In the genomic region with DNA sequence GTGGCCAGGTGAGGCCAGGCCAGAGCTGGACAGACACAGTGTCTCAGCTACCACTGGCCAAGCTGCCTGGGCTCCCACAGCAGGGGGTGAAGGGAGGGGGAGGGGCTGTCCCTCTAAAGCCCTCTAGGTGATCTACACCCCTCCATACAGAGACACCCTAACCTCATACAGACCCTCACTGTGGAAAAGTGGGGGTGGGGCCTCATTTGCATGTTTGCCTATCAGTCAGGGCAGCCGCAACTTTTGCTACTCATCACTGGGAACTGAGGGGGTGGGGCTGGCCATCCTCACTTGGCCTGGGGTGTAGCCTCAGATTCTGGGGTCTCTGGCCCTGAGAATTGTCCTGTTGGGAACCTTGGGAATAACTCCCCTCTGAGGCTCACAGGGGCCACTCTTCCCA, we compare ENCODE assay signal across 30 mouse cellular contexts. TPM values are rescaled to one million over a fixed set of nuclear protein-coding genes. Genes with fewer than 3 reads are reported as not detected.
DNase-seq lines count a peak whose midpoint lies in the region; ATAC-seq lines count a peak whose summit lies in the region.
"Had no signal": no experiment of that assay in that cellular context is flagged by ENCODE, and none has a peak within 500 bp of the region (broad histone marks: within the 10 kb centered on the region; RNA-seq: fewer than 3 reads in every experiment).

No protein-coding gene starts in this region.

- H3K9me3 ChIP-seq in heart, embryonic 11.5 days (replicated peaks; ENCODE audit: control insufficient read depth, low read length), result no peaks in the 10 kb centered on the region
- H3K9me3 ChIP-seq in neural tube, embryonic 13.5 days, result no peaks in the 10 kb centered on the region
- H3K9me3 ChIP-seq: embryonic facial prominence, embryonic 12.5 days; forebrain, embryonic 12.5 days; heart, embryonic 15.5 days; limb, embryonic 12.5 days; lung, embryonic 15.5 days had no signal

- H3K4me3 ChIP-seq in heart, embryonic 11.5 days (ENCODE audit: low read depth, low read length), result no peak overlapping the region
- H3K4me3 ChIP-seq in neural tube, embryonic 13.5 days, result no peak overlapping the region
- H3K4me3 ChIP-seq: embryonic facial prominence, embryonic 12.5 days; erythroblast, embryonic 14.5 days; forebrain, embryonic 12.5 days; heart, embryonic 15.5 days; limb, embryonic 12.5 days; lung, embryonic 15.5 days had no signal

- peak; percentile 91 for DNase-seq in heart, adult 11 months
- peak; percentile 27 for DNase-seq in left cerebral cortex, postnatal 4 days
- no peak for DNase-seq in left cerebral cortex, postnatal 36 days (ENCODE audit: low spot score in 2 of 2)
- no peak for DNase-seq in neural tube, embryonic 10.5 days (ENCODE audit: extremely low spot score, low spot score)
- no peak for DNase-seq in thymus, postnatal 36 days
- DNase-seq: cerebellum, adult 2 months; cerebellum, postnatal 36 days; forebrain, postnatal 0 days; kidney, adult 9 months; layer of hippocampus, postnatal 36 days had no signal

- no peak overlapping the region for H3K27ac ChIP-seq in heart, embryonic 11.5 days (ENCODE audit: low read depth, low read length)
- H3K27ac ChIP-seq in neural tube, embryonic 13.5 days (replicated peaks), result no peak overlapping the region
- H3K27ac ChIP-seq: embryonic facial prominence, embryonic 12.5 days; forebrain, embryonic 12.5 days; heart, embryonic 15.5 days; limb, embryonic 12.5 days; lung, embryonic 15.5 days had no signal

- H3K36me3 ChIP-seq in heart, embryonic 11.5 days (ENCODE audit: control insufficient read depth, insufficient read depth, low read length), result no peaks in the 10 kb centered on the region
- no peaks in the 10 kb centered on the region for H3K36me3 ChIP-seq in neural tube, embryonic 13.5 days
- H3K36me3 ChIP-seq: embryonic facial prominence, embryonic 12.5 days; forebrain, embryonic 12.5 days; heart, embryonic 15.5 days; limb, embryonic 12.5 days; lung, embryonic 15.5 days had no signal

- ATAC-seq in heart, embryonic 11.5 days (replicated peaks; ENCODE audit: insufficient number of reproducible peaks, low FRiP score, low TSS enrichment), result no peak
- ATAC-seq in neural tube, embryonic 13.5 days (ENCODE audit: low read depth), result no peak
- ATAC-seq: CD4-positive, CD25-positive, alpha-beta regulatory T cell, adult 4 months; hindbrain, embryonic 16.5 days had no signal

- no peak overlapping the region for H3K9ac ChIP-seq in heart, embryonic 11.5 days (ENCODE audit: low read depth, low read length)
- H3K9ac ChIP-seq in neural tube, embryonic 13.5 days, result 0 out of 2 replicates have a peak overlapping the region, but pooled peaks have one; percentile 43
- H3K9ac ChIP-seq: embryonic facial prominence, embryonic 12.5 days; forebrain, embryonic 12.5 days; forebrain, postnatal 0 days; heart, embryonic 15.5 days; limb, embryonic 12.5 days; lung, embryonic 15.5 days had no signal

- no peak overlapping the region for H3K4me2 ChIP-seq in heart, embryonic 11.5 days
- H3K4me2 ChIP-seq in neural tube, embryonic 13.5 days, result no peak overlapping the region
- H3K4me2 ChIP-seq: embryonic facial prominence, embryonic 12.5 days; forebrain, embryonic 12.5 days; heart, embryonic 15.5 days; limb, embryonic 12.5 days; liver, embryonic 11.5 days; lung, embryonic 15.5 days had no signal

- no peaks in the 10 kb centered on the region for H3K4me1 ChIP-seq in heart, embryonic 11.5 days (ENCODE audit: control insufficient read depth, insufficient read depth, low read length)
- H3K4me1 ChIP-seq in neural tube, embryonic 13.5 days (replicated peaks), result peaks cover 14% of the 10 kb centered on the region

- WGBS in heart, embryonic 11.5 days (ENCODE audit: insufficient replicate concordance), result 50% methylated on average over 1 of the region's 1 CpGs
- 23% methylated on average over 1 of the region's 1 CpGs for WGBS in neural tube, embryonic 13.5 days

- intact Hi-C loops in left cerebral cortex, postnatal 4 days (cut with DNase I), result loop anchor here (5.0 kb wide), 2 partner anchors 62 to 117 kb away; a partner anchor contains a TSS
- intact Hi-C loops in left cerebral cortex, postnatal 36 days (cut with DNase I), result loop anchor here (5.0 kb wide), 1 partner anchor 102 kb away; no protein-coding TSS in a partner anchor

- H3K27me3 ChIP-seq in heart, embryonic 11.5 days (ENCODE audit: control insufficient read depth, insufficient read depth, low read length), result peaks cover 11% of the 10 kb centered on the region
- H3K27me3 ChIP-seq in neural tube, embryonic 13.5 days, result peaks cover 46% of the 10 kb centered on the region

RNA-seq across cellular contexts. Expression of a gene that starts 11.6 kb away (rescaled TPM):
- 66.1 and 69.8 TPM in 2 replicates for polyA plus RNA-seq in heart, embryonic 11.5 days (2014; fragmentation: Nextera tagmentation; extraction: Ambion mirVana)
- 10 to 100 TPM; 51.9 to 53.7 TPM for total RNA-seq in left cerebral cortex, postnatal 4 days (2021)
- 10 to 100 TPM; 26.0 to 28.3 TPM for total RNA-seq in left cerebral cortex, postnatal 36 days (2021)
- 62.1 and 70.4 TPM in 2 replicates for polyA plus RNA-seq in neural tube, embryonic 13.5 days (2015; fragmentation: Nextera tagmentation; extraction: Ambion mirVana)

RNA-seq across cellular contexts. Expression of a gene that starts 38.4 kb away (rescaled TPM):
- 1,161 and 1,177 TPM in 2 replicates for polyA plus RNA-seq in heart, embryonic 11.5 days (2014; fragmentation: Nextera tagmentation; extraction: Ambion mirVana)
- 100 to 1,000 TPM; 282 to 286 TPM for total RNA-seq in left cerebral cortex, postnatal 4 days (2021)
- 100 to 1,000 TPM; 411 to 444 TPM for total RNA-seq in left cerebral cortex, postnatal 36 days (2021)
- polyA plus RNA-seq in neural tube, embryonic 13.5 days (2015; fragmentation: Nextera tagmentation; extraction: Ambion mirVana), result 462 and 574 TPM in 2 replicates

RNA-seq across cellular contexts. Expression of a gene that starts 45.7 kb away (rescaled TPM):
- polyA plus RNA-seq in heart, embryonic 11.5 days (2014; fragmentation: Nextera tagmentation; extraction: Ambion mirVana), result 151 and 171 TPM in 2 replicates
- 100 to 1,000 TPM; 138 to 147 TPM for total RNA-seq in left cerebral cortex, postnatal 4 days (2021)
- total RNA-seq in left cerebral cortex, postnatal 36 days (2021), result 100 to 1,000 TPM; 147 to 150 TPM
- polyA plus RNA-seq in neural tube, embryonic 13.5 days (2015; fragmentation: Nextera tagmentation; extraction: Ambion mirVana), result 238 and 241 TPM in 2 replicates

RNA-seq across cellular contexts. Expression of a gene that starts 49.6 kb away (rescaled TPM):
- polyA plus RNA-seq in heart, embryonic 11.5 days (2014; fragmentation: Nextera tagmentation; extraction: Ambion mirVana), result 0.04 TPM in 1 of 2 replicates, not detected in the other
- under 1 TPM in 1 of 2 experiments, not detected in 1; 0.24 TPM for total RNA-seq in left cerebral cortex, postnatal 4 days (2021)
- not detected for total RNA-seq in left cerebral cortex, postnatal 36 days (2021)
- 0.92 and 1.2 TPM in 2 replicates for polyA plus RNA-seq in neural tube, embryonic 13.5 days (2015; fragmentation: Nextera tagmentation; extraction: Ambion mirVana)
- total RNA-seq: adrenal gland, adult 8-10 months; adrenal gland, postnatal 4 days; gastrocnemius, adult 8-10 months; gastrocnemius, postnatal 4 days; hematopoietic stem cell, adult 5-6 weeks; megakaryocyte progenitor cell, adult 5-6 weeks; monocyte, adult 5-6 weeks had no signal
- polyA plus RNA-seq: CD4-positive, CD25-positive, alpha-beta regulatory T cell, adult 4 months; erythroblast, embryonic 14.5 days; heart, embryonic 15.5 days; limb, embryonic 12.5 days; lung, embryonic 15.5 days; spleen, adult 2 months; urinary bladder, adult 2 months had no signal

RNA-seq across cellular contexts. Expression of a gene that starts 57.6 kb away (rescaled TPM):
- polyA plus RNA-seq in heart, embryonic 11.5 days (2014; fragmentation: Nextera tagmentation; extraction: Ambion mirVana), result 4.0 and 6.4 TPM in 2 replicates
- total RNA-seq in left cerebral cortex, postnatal 4 days (2021), result 10 to 100 TPM; 75.5 to 80.1 TPM
- 10 to 100 TPM; 18.1 to 23.4 TPM for total RNA-seq in left cerebral cortex, postnatal 36 days (2021)
- polyA plus RNA-seq in neural tube, embryonic 13.5 days (2015; fragmentation: Nextera tagmentation; extraction: Ambion mirVana), result 15.6 and 16.7 TPM in 2 replicates

Comparison
In these comparisons a context has a peak if more than half of its experiments do, and no peak if none do; other contexts are left out.
1. DNase-seq: peak in heart, adult 11 months (single experiment) and left cerebral cortex, postnatal 4 days (single experiment); none in left cerebral cortex, postnatal 36 days (0 of 2), neural tube, embryonic 10.5 days (single experiment) and thymus, postnatal 36 days (0 of 2).